Mouse (Mus musculus): ENCODE data around the gene Cnksr3. TPM values are rescaled to one million over a fixed set of nuclear protein-coding genes. Genes with fewer than 3 reads are reported as not detected.

The Cnksr3 gene
- polyA plus RNA-seq, 1 experiment from 2014 or later = 11.1 TPM

DNA sequence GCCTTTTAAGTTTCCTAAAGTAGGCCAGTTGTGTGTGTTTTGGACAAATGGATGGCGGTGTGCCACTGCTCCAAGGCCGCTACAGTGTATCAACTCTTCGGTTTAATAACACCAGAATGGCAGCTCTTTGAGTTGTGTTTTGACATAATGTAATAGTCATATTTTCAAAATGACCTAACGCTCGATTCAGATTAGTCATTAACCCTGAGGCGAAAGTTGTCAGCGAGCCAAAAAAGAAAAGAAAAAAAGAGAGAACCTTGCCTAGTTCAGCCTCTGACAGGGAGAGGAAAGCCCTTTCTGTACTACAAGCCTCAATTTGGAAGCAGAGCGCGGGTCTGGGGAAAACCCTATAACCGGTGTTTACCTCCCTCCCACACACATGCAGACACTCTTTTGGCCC is 500 bp upstream of the Cnksr3 start:
- Histone ChIP-seq H3K9ac (replicated peaks; ENCODE audit: low read depth, low read length) (peak overlapping the region; percentile 15; the same call in 1 of the 2 replicates), H3K9me3 (ENCODE audit: control insufficient read depth, low read depth, low read length) (no peaks in the 10 kb centered on the region), H3K4me2 (replicated peaks; ENCODE audit: low read depth, low read length) (peak overlapping the region; percentile 84), H3K4me3 (ENCODE audit: low read depth, low read length) (peak overlapping the region; percentile 74), H3K36me3 (ENCODE audit: control insufficient read depth, insufficient read depth, low read length) (no peaks in the 10 kb centered on the region), H3K27ac (ENCODE audit: low read length) (peak overlapping the region; percentile 95), H3K4me1 (ENCODE audit: control insufficient read depth, insufficient read depth, low read length) (peaks cover 28% of the 10 kb centered on the region), H3K27me3 (ENCODE audit: control insufficient read depth, insufficient read depth, low read length) (no peaks in the 10 kb centered on the region)
- peak; percentile 8 for ATAC-seq (ENCODE audit: insufficient number of reproducible peaks, insufficient read depth, low FRiP score, low read depth)
- WGBS = 3% methylated on average over 10 of the region's 10 CpGs

DNA sequence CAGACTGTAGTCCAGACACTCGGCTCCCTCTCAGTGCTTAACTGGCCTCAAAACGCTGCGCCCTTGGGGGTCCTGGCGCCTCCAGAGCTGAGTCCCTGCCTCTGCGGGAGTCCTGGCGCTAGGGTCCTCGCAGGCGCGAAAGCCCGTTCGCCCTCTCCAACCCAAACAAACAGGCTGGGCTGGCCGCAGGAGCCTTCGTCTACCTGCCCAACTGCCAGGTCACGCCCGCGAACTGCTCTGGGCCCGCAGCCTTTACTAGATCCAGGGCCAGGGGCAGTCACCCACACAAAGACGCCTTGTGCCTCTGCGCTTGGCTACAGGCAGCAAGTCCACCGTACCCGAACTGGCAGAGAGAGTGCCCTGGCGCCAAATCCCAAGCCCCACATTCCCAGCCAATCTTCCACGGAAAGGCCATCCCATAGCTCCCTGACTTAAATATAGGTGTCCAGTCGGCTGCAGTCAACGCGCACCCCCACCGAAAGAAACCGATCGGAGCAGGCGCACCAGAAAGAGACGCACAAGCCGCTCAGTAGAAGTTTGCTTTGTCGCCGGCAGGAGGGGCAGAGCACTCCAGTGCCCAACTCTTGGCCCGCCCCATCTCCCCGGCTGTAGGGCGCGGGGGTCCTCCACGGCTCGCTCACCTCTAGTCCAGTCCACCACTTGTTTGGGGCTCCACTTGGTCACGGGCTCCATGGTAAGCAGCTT is 894 bp downstream of the Cnksr3 start:
- H3K9ac ChIP-seq (replicated peaks; ENCODE audit: low read depth, low read length) = peak overlapping the region; percentile 75
- WGBS = under 1% methylated on average over 41 of the region's 41 CpGs
- peaks cover 28% of the 10 kb centered on the region for H3K4me1 ChIP-seq (ENCODE audit: control insufficient read depth, insufficient read depth, low read length)
- H3K4me3 ChIP-seq (ENCODE audit: low read depth, low read length) = peak overlapping the region; percentile 74
- no peaks in the 10 kb centered on the region for H3K36me3 ChIP-seq (ENCODE audit: control insufficient read depth, insufficient read depth, low read length)
- H3K27me3 ChIP-seq (ENCODE audit: control insufficient read depth, insufficient read depth, low read length) = no peaks in the 10 kb centered on the region
- no peaks in the 10 kb centered on the region for H3K9me3 ChIP-seq (ENCODE audit: control insufficient read depth, low read depth, low read length)
- peak overlapping the region; percentile 84 for H3K4me2 ChIP-seq (replicated peaks; ENCODE audit: low read depth, low read length)
- peak overlapping the region; percentile 95 for H3K27ac ChIP-seq (ENCODE audit: low read length)
- peak; percentile 80 for ATAC-seq (ENCODE audit: insufficient number of reproducible peaks, insufficient read depth, low FRiP score, low read depth)

DNA sequence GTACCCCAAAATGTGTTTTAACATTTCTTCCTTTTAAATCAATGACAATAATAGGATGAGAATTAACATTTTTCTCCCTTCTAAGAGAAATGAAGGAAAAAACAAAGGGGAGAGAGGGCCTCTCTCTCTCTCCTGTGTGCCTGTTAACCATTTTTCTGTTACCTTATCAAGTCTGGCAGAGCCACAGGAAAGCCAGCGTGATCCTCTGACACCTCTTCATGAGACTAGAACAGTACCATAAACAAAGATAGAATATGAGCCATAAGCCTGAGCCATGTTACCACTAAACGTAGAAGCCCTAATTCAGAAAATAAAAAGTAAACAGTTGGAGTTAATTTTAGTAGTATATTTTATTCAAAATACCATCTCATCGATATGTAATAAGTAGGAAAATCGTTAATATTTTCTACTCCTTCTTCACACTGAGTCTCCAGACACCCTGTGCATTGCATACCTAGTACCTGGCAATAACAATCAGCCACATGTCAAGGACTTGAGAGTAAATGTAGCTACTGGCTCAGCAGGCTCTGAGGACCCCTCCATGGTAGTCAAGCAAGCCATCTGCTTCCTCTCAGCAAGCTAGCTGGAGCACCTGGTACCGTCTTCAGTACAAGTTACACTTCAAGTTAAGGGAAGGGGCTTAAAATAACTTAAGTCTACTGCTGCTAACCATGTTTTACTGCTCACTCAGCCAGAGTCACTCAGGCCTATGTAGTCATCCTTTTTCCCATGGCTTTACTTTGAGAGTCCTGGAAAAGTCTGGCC is 2.2 kb downstream of the Cnksr3 start:
- no peak for ATAC-seq (ENCODE audit: insufficient number of reproducible peaks, insufficient read depth, low FRiP score, low read depth)
- H3K27me3 ChIP-seq (ENCODE audit: control insufficient read depth, insufficient read depth, low read length) = no peaks in the 10 kb centered on the region
- no peak overlapping the region for H3K27ac ChIP-seq (ENCODE audit: low read length)
- 0 out of 2 replicates have a peak overlapping the region, but pooled peaks have one; percentile 10 for H3K9ac ChIP-seq (replicated peaks; ENCODE audit: low read depth, low read length)
- 50% methylated on average over 5 of the region's 5 CpGs for WGBS
- H3K9me3 ChIP-seq (ENCODE audit: control insufficient read depth, low read depth, low read length) = no peaks in the 10 kb centered on the region
- H3K4me1 ChIP-seq (ENCODE audit: control insufficient read depth, insufficient read depth, low read length) = peaks cover 28% of the 10 kb centered on the region
- H3K36me3 ChIP-seq (ENCODE audit: control insufficient read depth, insufficient read depth, low read length) = no peaks in the 10 kb centered on the region
- H3K4me2 ChIP-seq (replicated peaks; ENCODE audit: low read depth, low read length) = peak overlapping the region; percentile 84
- peak overlapping the region; percentile 74 for H3K4me3 ChIP-seq (ENCODE audit: low read depth, low read length)

DNA sequence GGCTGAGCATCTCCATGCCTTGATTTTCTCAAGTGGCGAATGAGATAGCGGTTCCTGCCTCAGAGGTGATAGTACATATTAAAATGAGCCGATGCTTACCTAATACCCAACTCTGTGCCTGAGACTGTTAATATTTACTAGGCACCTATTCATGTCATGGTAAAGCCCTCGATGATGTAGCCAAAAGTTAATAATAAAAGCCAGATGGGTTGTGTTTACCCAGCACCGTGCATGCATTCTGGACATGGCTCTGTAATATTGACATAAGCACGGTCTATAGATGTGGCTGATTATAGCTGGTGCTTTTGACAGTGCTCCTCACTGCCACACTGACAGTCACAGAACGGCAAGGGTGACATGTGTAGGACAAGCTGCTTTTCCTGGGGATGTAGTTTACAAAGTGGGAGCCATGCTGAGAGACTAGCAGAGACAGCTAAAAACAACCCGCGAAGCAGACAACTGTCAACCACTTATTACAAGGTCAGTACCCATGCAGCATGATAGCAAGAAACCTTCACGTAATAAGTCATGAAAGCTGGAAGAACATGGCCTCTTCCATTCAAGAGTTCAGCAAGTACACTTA is 3.1 kb downstream of the Cnksr3 start:
- no peak overlapping the region for H3K27ac ChIP-seq (ENCODE audit: low read length)
- H3K9me3 ChIP-seq (ENCODE audit: control insufficient read depth, low read depth, low read length) = no peaks in the 10 kb centered on the region
- H3K4me2 ChIP-seq (replicated peaks; ENCODE audit: low read depth, low read length) = 0 out of 2 replicates have a peak overlapping the region, but pooled peaks have one; percentile 84
- peak overlapping the region; percentile 74; the same call in 1 of the 2 replicates for H3K4me3 ChIP-seq (ENCODE audit: low read depth, low read length)
- H3K4me1 ChIP-seq (ENCODE audit: control insufficient read depth, insufficient read depth, low read length) = peaks cover 27% of the 10 kb centered on the region
- ATAC-seq (ENCODE audit: insufficient number of reproducible peaks, insufficient read depth, low FRiP score, low read depth) = no peak
- 72% methylated on average over 10 of the region's 10 CpGs for WGBS
- no peak overlapping the region for H3K9ac ChIP-seq (replicated peaks; ENCODE audit: low read depth, low read length)
- H3K36me3 ChIP-seq (ENCODE audit: control insufficient read depth, insufficient read depth, low read length) = no peaks in the 10 kb centered on the region
- H3K27me3 ChIP-seq (ENCODE audit: control insufficient read depth, insufficient read depth, low read length) = no peaks in the 10 kb centered on the region

DNA sequence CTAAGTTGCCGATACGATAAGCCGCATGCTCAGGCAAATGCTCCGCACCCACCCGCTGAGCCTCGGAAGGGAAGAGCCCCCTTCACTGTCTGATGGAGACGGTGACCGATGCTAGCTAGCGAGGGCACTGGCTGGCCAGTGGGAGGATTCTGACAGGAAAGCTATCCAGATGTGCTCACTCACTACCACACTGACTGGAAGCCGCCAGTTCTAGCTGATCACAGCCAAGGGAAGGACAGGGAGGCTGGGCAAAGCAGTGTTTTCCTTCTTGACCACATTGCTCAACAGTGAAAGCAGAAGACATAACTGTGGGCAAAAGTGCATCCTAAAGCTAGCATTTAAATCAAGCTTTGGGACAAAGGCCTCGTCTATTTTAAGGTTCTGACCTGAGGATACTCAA is 4.7 kb downstream of the Cnksr3 start:
- H3K9me3 ChIP-seq (ENCODE audit: control insufficient read depth, low read depth, low read length) = no peaks in the 10 kb centered on the region
- H3K9ac ChIP-seq (replicated peaks; ENCODE audit: low read depth, low read length) = no peak overlapping the region
- H3K4me2 ChIP-seq (replicated peaks; ENCODE audit: low read depth, low read length) = no peak overlapping the region
- H3K27me3 ChIP-seq (ENCODE audit: control insufficient read depth, insufficient read depth, low read length) = no peaks in the 10 kb centered on the region
- H3K4me3 ChIP-seq (ENCODE audit: low read depth, low read length) = no peak overlapping the region
- no peaks in the 10 kb centered on the region for H3K36me3 ChIP-seq (ENCODE audit: control insufficient read depth, insufficient read depth, low read length)
- 59% methylated on average over 11 of the region's 11 CpGs for WGBS
- H3K4me1 ChIP-seq (ENCODE audit: control insufficient read depth, insufficient read depth, low read length) = peaks cover 15% of the 10 kb centered on the region; the same call in 1 of the 2 replicates
- ATAC-seq (ENCODE audit: insufficient number of reproducible peaks, insufficient read depth, low FRiP score, low read depth) = no peak
- H3K27ac ChIP-seq (ENCODE audit: low read length) = no peak overlapping the region

DNA sequence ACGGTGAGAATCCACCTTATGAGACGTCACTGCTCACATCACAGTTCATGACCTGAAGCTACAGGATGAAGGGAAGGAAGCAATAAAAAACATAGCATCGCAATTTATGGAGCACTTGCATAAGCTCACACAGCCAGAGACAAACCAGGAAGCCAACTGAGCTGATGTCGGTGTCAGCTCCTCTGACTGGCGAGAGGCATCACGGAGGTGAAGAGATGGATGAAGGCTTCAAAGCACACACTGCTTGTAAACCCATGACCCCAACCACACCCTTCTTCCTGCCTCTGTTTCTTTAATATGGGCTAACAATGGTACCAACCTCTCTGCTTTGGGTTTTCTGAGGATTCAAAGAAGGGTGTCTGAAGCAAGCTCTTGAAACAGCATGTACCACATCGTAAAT is 5.5 kb downstream of the Cnksr3 start:
- H3K9ac ChIP-seq (replicated peaks; ENCODE audit: low read depth, low read length) = no peak overlapping the region
- no peak overlapping the region for H3K4me3 ChIP-seq (ENCODE audit: low read depth, low read length)
- 74% methylated on average over 7 of the region's 7 CpGs for WGBS
- no peak for ATAC-seq (ENCODE audit: insufficient number of reproducible peaks, insufficient read depth, low FRiP score, low read depth)
- H3K36me3 ChIP-seq (ENCODE audit: control insufficient read depth, insufficient read depth, low read length) = no peaks in the 10 kb centered on the region
- no peak overlapping the region for H3K4me2 ChIP-seq (replicated peaks; ENCODE audit: low read depth, low read length)
- no peaks in the 10 kb centered on the region for H3K9me3 ChIP-seq (ENCODE audit: control insufficient read depth, low read depth, low read length)
- H3K27ac ChIP-seq (ENCODE audit: low read length) = no peak overlapping the region
- H3K4me1 ChIP-seq (ENCODE audit: control insufficient read depth, insufficient read depth, low read length) = peaks cover 15% of the 10 kb centered on the region; the same call in 1 of the 2 replicates
- H3K27me3 ChIP-seq (ENCODE audit: control insufficient read depth, insufficient read depth, low read length) = no peaks in the 10 kb centered on the region

DNA sequence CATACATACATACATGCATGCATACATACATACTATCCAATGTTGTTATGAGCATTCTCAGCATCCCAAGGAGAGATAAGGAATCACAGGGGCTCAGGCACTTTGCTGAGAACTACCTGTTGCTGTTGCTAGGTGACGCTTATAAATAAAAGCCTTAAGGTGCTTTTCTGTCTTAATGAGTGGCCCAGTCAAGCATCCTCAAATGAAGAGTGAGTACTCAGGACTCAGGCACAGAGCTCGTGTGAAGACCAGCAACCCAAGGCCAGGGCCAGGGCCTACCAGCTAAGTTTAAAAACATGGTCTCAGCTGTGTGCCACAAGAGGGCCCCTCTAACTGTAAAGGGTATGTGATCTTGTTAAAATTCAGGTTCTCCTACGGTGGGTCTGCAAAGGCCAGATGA is 6.5 kb downstream of the Cnksr3 start:
- Histone ChIP-seq H3K36me3 (ENCODE audit: control insufficient read depth, insufficient read depth, low read length) (no peaks in the 10 kb centered on the region), H3K9me3 (ENCODE audit: control insufficient read depth, low read depth, low read length) (no peaks in the 10 kb centered on the region), H3K4me3 (ENCODE audit: low read depth, low read length) (no peak overlapping the region), H3K27me3 (ENCODE audit: control insufficient read depth, insufficient read depth, low read length) (no peaks in the 10 kb centered on the region), H3K4me2 (replicated peaks; ENCODE audit: low read depth, low read length) (no peak overlapping the region), H3K27ac (ENCODE audit: low read length) (no peak overlapping the region), H3K4me1 (ENCODE audit: control insufficient read depth, insufficient read depth, low read length) (peaks cover 15% of the 10 kb centered on the region; the same call in 1 of the 2 replicates), H3K9ac (replicated peaks; ENCODE audit: low read depth, low read length) (no peak overlapping the region)
- ATAC-seq (ENCODE audit: insufficient number of reproducible peaks, insufficient read depth, low FRiP score, low read depth) = no peak
- WGBS = 75% methylated on average over 3 of the region's 3 CpGs

DNA sequence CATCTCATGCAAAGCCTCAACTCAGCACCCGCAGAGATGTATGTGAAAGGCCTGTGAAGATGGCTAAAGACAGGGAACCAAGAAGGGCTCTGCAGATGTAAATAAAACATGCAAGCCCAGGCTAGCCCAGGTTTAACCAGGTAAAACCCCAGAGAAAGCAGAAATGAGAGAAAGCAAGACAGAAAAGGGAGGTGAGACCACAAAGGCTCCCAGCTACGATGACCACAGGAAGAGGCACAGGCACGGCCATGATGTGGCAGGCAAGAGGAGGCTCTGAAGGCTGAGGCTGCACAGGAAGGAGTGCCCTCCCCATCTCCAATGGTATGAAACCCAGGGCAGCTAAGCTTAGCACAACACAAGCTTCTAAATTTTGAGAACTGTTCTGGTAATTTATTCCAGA is 7.1 kb downstream of the Cnksr3 start:
- Histone ChIP-seq H3K9me3 (ENCODE audit: control insufficient read depth, low read depth, low read length) (no peaks in the 10 kb centered on the region), H3K27ac (ENCODE audit: low read length) (no peak overlapping the region), H3K4me1 (ENCODE audit: control insufficient read depth, insufficient read depth, low read length) (peaks cover 10% of the 10 kb centered on the region; the same call in 1 of the 2 replicates), H3K4me3 (ENCODE audit: low read depth, low read length) (no peak overlapping the region), H3K9ac (replicated peaks; ENCODE audit: low read depth, low read length) (no peak overlapping the region), H3K4me2 (replicated peaks; ENCODE audit: low read depth, low read length) (no peak overlapping the region), H3K27me3 (ENCODE audit: control insufficient read depth, insufficient read depth, low read length) (no peaks in the 10 kb centered on the region), H3K36me3 (ENCODE audit: control insufficient read depth, insufficient read depth, low read length) (no peaks in the 10 kb centered on the region)
- ATAC-seq (ENCODE audit: insufficient number of reproducible peaks, insufficient read depth, low FRiP score, low read depth) = no peak
- WGBS = 83% methylated on average over 3 of the region's 3 CpGs
